ENCODE assay signal across 25 mouse cellular contexts in genomic region chr11:97197021-97197420, GRCm38 (mm10). TPM values are rescaled to one million over a fixed set of nuclear protein-coding genes. Genes with fewer than 3 reads are reported as not detected.
A peak's percentile ranks its signal among the peaks of the same experiment; 100 is the strongest.
DNase-seq lines count a peak whose midpoint lies in the region; ATAC-seq and TF ChIP-seq lines count a peak whose summit lies in the region.
"Had no signal": no experiment of that assay in that cellular context is flagged by ENCODE, and none has a peak within 500 bp of the region (broad histone marks: within the 10 kb centered on the region; RNA-seq: fewer than 3 reads in every experiment).

No protein-coding gene starts in this region.

- peak; percentile 33; the same call in 1 of the 2 replicates for ATAC-seq in kidney, embryonic 14.5 days (ENCODE audit: low FRiP score, low TSS enrichment)
- ATAC-seq in kidney, embryonic 16.5 days (ENCODE audit: low FRiP score, low TSS enrichment): no peak
- no peak for ATAC-seq in midbrain, embryonic 14.5 days (ENCODE audit: low FRiP score, low TSS enrichment)
- ATAC-seq in liver, postnatal 0 days: no peak
- ATAC-seq: activated CD4-positive, CD25-positive, alpha-beta regulatory T cell, adult 4 months; CD4-positive, CD25-positive, alpha-beta regulatory T cell, adult 4 months; forebrain, embryonic 13.5 days; forebrain, embryonic 15.5 days; forebrain, postnatal 0 days; Patski had no signal

- H3K4me2 ChIP-seq in kidney, embryonic 14.5 days (replicated peaks; ENCODE audit: low read depth, low read length): no peak overlapping the region
- H3K4me2 ChIP-seq in kidney, embryonic 16.5 days (replicated peaks; ENCODE audit: low read depth, low read length): no peak overlapping the region
- H3K4me2 ChIP-seq in midbrain, embryonic 14.5 days (ENCODE audit: low read length): no peak overlapping the region
- H3K4me2 ChIP-seq in liver, postnatal 0 days (ENCODE audit: low read depth, low read length): no peak overlapping the region
- H3K4me2 ChIP-seq: embryonic facial prominence, embryonic 12.5 days; forebrain, embryonic 13.5 days; forebrain, embryonic 15.5 days had no signal

- no peak for TF ChIP-seq EP300 in liver, postnatal 0 days (IDR thresholded peaks at IDR 0.05; ENCODE audit: low read depth)

- 73% methylated on average over 8 of the region's 8 CpGs for WGBS in kidney, embryonic 14.5 days
- WGBS in kidney, embryonic 16.5 days: 79% methylated on average over 8 of the region's 8 CpGs
- WGBS in midbrain, embryonic 14.5 days: 78% methylated on average over 8 of the region's 8 CpGs
- WGBS in liver, postnatal 0 days (ENCODE audit: insufficient replicate concordance): 73% methylated on average over 8 of the region's 8 CpGs

- no peaks in the 10 kb centered on the region for H3K27me3 ChIP-seq in kidney, embryonic 14.5 days (ENCODE audit: control insufficient read depth, insufficient read depth, low read length)
- no peaks in the 10 kb centered on the region for H3K27me3 ChIP-seq in kidney, embryonic 16.5 days (ENCODE audit: insufficient read depth, low read length)
- H3K27me3 ChIP-seq in E14TG2a.4 (ENCODE audit: insufficient read depth, low read length): no peaks in the 10 kb centered on the region; the same call in 1 of the 2 replicates
- H3K27me3 ChIP-seq in midbrain, embryonic 14.5 days (ENCODE audit: control insufficient read depth, insufficient read depth, low read length): no peaks in the 10 kb centered on the region
- H3K27me3 ChIP-seq in liver, postnatal 0 days (ENCODE audit: insufficient read depth, low read length): no peaks in the 10 kb centered on the region
- H3K27me3 ChIP-seq: CH12.LX; embryonic facial prominence, embryonic 12.5 days; forebrain, embryonic 13.5 days; forebrain, embryonic 15.5 days; Patski had no signal

- no peaks in the 10 kb centered on the region; the same call in 1 of the 2 replicates for H3K9me3 ChIP-seq in kidney, embryonic 14.5 days (ENCODE audit: control insufficient read depth, low read length)
- H3K9me3 ChIP-seq in kidney, embryonic 16.5 days (ENCODE audit: low read length): no peaks in the 10 kb centered on the region
- no peaks in the 10 kb centered on the region for H3K9me3 ChIP-seq in E14TG2a.4 (ENCODE audit: low read length)
- no peaks in the 10 kb centered on the region for H3K9me3 ChIP-seq in midbrain, embryonic 14.5 days (ENCODE audit: control insufficient read depth, low read length)
- H3K9me3 ChIP-seq in liver, postnatal 0 days (ENCODE audit: low read length): no peaks in the 10 kb centered on the region
- H3K9me3 ChIP-seq: embryonic facial prominence, embryonic 10.5 days; embryonic facial prominence, embryonic 12.5 days; forebrain, embryonic 13.5 days; forebrain, embryonic 15.5 days; G1E had no signal

- no peaks in the 10 kb centered on the region for H3K4me1 ChIP-seq in kidney, embryonic 14.5 days (ENCODE audit: control insufficient read depth, insufficient read depth, low read length)
- H3K4me1 ChIP-seq in kidney, embryonic 16.5 days (ENCODE audit: insufficient read depth, low read length): no peaks in the 10 kb centered on the region
- peaks cover 58% of the 10 kb centered on the region for H3K4me1 ChIP-seq in E14TG2a.4 (replicated peaks; ENCODE audit: low read depth, low read length)
- H3K4me1 ChIP-seq in midbrain, embryonic 14.5 days (ENCODE audit: control insufficient read depth, insufficient read depth, low read length): no peaks in the 10 kb centered on the region
- no peaks in the 10 kb centered on the region; the same call in 1 of the 2 replicates for H3K4me1 ChIP-seq in liver, postnatal 0 days (ENCODE audit: insufficient read depth)
- H3K4me1 ChIP-seq: embryonic facial prominence, embryonic 12.5 days; forebrain, embryonic 13.5 days; forebrain, embryonic 15.5 days had no signal

- peak; percentile 41 for TF ChIP-seq CTCF in E14TG2a.4 (conservative IDR thresholded peaks at IDR 0.05; ENCODE audit: low read length)
- TF ChIP-seq CTCF in liver, postnatal 0 days (IDR thresholded peaks at IDR 0.05; ENCODE audit: low read depth): no peak

- H3K27ac ChIP-seq in kidney, embryonic 14.5 days (ENCODE audit: low read depth, low read length): no peak overlapping the region
- no peak overlapping the region for H3K27ac ChIP-seq in kidney, embryonic 16.5 days (ENCODE audit: low read length)
- H3K27ac ChIP-seq in midbrain, embryonic 14.5 days (replicated peaks; ENCODE audit: low read depth, low read length): no peak overlapping the region
- no peak overlapping the region for H3K27ac ChIP-seq in liver, postnatal 0 days (ENCODE audit: low read depth)
- H3K27ac ChIP-seq: embryonic facial prominence, embryonic 10.5 days; embryonic facial prominence, embryonic 12.5 days; forebrain, embryonic 13.5 days; forebrain, embryonic 15.5 days had no signal

- H3K4me3 ChIP-seq in kidney, embryonic 14.5 days (ENCODE audit: low read length): no peak overlapping the region
- no peak overlapping the region for H3K4me3 ChIP-seq in kidney, embryonic 16.5 days (ENCODE audit: low read length)
- peak overlapping the region; percentile 46 for H3K4me3 ChIP-seq in E14TG2a.4 (replicated peaks; ENCODE audit: low read length)
- H3K4me3 ChIP-seq in midbrain, embryonic 14.5 days (replicated peaks; ENCODE audit: low read depth, low read length): no peak overlapping the region
- H3K4me3 ChIP-seq in liver, postnatal 0 days (ENCODE audit: low read depth, low read length): no peak overlapping the region
- H3K4me3 ChIP-seq: embryonic facial prominence, embryonic 10.5 days; embryonic facial prominence, embryonic 12.5 days; forebrain, embryonic 13.5 days; forebrain, embryonic 15.5 days had no signal

- DNase-seq in ES-CJ7 (ENCODE audit: low read depth, low spot score): peak; percentile 73
- peak; percentile 72 for DNase-seq in R1 (ENCODE audit: low read depth, low spot score)
- no peak for DNase-seq in left cerebral cortex, adult 11 months (ENCODE audit: low spot score)
- no peak for DNase-seq in midbrain, embryonic 14.5 days
- DNase-seq in liver, postnatal 0 days: no peak
- DNase-seq: adrenal gland, adult 8-10 months; adrenal gland, postnatal 14 days; adrenal gland, postnatal 36 days; B cell, adult 2 months; cerebellum, adult 11-12 months; cerebellum, adult 2 months; cerebellum, adult 9-10 months; forebrain, postnatal 0 days had no signal

- H3K9ac ChIP-seq in kidney, embryonic 14.5 days (ENCODE audit: low read depth, low read length): no peak overlapping the region
- no peak overlapping the region for H3K9ac ChIP-seq in kidney, embryonic 16.5 days (replicated peaks; ENCODE audit: low read length)
- H3K9ac ChIP-seq in midbrain, embryonic 14.5 days (replicated peaks; ENCODE audit: low read length): no peak overlapping the region
- H3K9ac ChIP-seq in liver, postnatal 0 days (replicated peaks): no peak overlapping the region
- H3K9ac ChIP-seq: embryonic facial prominence, embryonic 12.5 days; forebrain, embryonic 13.5 days; forebrain, embryonic 15.5 days; forebrain, postnatal 0 days had no signal

- no peaks in the 10 kb centered on the region for H3K36me3 ChIP-seq in kidney, embryonic 14.5 days (ENCODE audit: control insufficient read depth, insufficient read depth, low read length)
- no peaks in the 10 kb centered on the region for H3K36me3 ChIP-seq in kidney, embryonic 16.5 days (ENCODE audit: insufficient read depth, low read length)
- H3K36me3 ChIP-seq in E14TG2a.4 (ENCODE audit: insufficient read depth, low read length): no peaks in the 10 kb centered on the region
- no peaks in the 10 kb centered on the region for H3K36me3 ChIP-seq in midbrain, embryonic 14.5 days (ENCODE audit: control insufficient read depth, insufficient read depth, low read length)
- H3K36me3 ChIP-seq in liver, postnatal 0 days (replicated peaks; ENCODE audit: insufficient read depth, low read length): no peaks in the 10 kb centered on the region
- H3K36me3 ChIP-seq: embryonic facial prominence, embryonic 12.5 days; forebrain, embryonic 15.5 days had no signal

RNA-seq across cellular contexts. Expression of gene Kpnb1, which starts 9.3 kb away (rescaled TPM):
- 60.0 and 84.3 TPM in 2 replicates for polyA plus RNA-seq in kidney, embryonic 14.5 days (2014; fragmentation: Nextera tagmentation; extraction: Ambion mirVana)
- 51.0 and 54.6 TPM in 2 replicates for polyA plus RNA-seq in kidney, embryonic 16.5 days (2015; fragmentation: Nextera tagmentation; extraction: Ambion mirVana)
- polyA plus RNA-seq in midbrain, embryonic 14.5 days (2014; fragmentation: Nextera tagmentation; extraction: Ambion mirVana): 33.8 and 48.6 TPM in 2 replicates
- polyA plus RNA-seq in liver, postnatal 0 days (2015; fragmentation: Nextera tagmentation; extraction: Ambion mirVana): 12.1 and 12.3 TPM in 2 replicates

RNA-seq across cellular contexts. Expression of gene Tbkbp1, which starts 45.7 kb away (rescaled TPM):
- 6.0 and 6.8 TPM in 2 replicates for polyA plus RNA-seq in kidney, embryonic 14.5 days (2014; fragmentation: Nextera tagmentation; extraction: Ambion mirVana)
- 4.0 TPM in 2 replicates for polyA plus RNA-seq in kidney, embryonic 16.5 days (2015; fragmentation: Nextera tagmentation; extraction: Ambion mirVana)
- polyA plus RNA-seq in midbrain, embryonic 14.5 days (2014; fragmentation: Nextera tagmentation; extraction: Ambion mirVana): 9.1 and 9.2 TPM in 2 replicates
- 1.6 and 1.8 TPM in 2 replicates for polyA plus RNA-seq in liver, postnatal 0 days (2015; fragmentation: Nextera tagmentation; extraction: Ambion mirVana)

Comparison
In these comparisons a context has a peak if more than half of its experiments do, and no peak if none do; other contexts are left out.
1. DNase-seq: peak in ES-CJ7 (single experiment) and R1 (single experiment); none in left cerebral cortex, adult 11 months (single experiment), midbrain, embryonic 14.5 days (single experiment) and liver, postnatal 0 days (single experiment).